8 mouse cellular contexts compared by ENCODE assay signal in the genomic region with DNA sequence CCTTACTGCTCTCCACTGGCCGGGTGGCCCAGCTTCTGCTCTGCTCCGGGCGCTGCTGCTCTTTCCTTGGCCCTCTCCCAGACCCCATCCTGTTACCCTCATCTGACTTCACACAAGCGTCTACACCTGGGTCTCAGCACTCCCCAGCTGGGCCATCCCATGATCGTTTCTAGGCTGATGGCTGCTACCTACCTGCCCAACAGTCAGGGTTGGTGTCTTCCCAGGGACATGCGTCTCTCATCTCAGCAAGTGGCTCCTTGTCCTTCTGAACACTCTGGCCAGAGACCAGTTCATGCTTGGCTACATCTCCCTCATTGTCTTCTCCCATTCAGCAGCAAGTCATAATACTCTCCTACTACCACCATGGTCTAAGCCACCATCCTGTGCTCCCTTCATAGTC. TPM values are rescaled to one million over a fixed set of nuclear protein-coding genes. Genes with fewer than 3 reads are reported as not detected.
A peak's percentile ranks its signal among the peaks of the same experiment; 100 is the strongest.
DNase-seq lines count a peak whose midpoint lies in the region; ATAC-seq and TF ChIP-seq lines count a peak whose summit lies in the region.

No protein-coding gene starts in this region.

- peaks cover 47% of the 10 kb centered on the region for H3K36me3 ChIP-seq in erythroblast, embryonic 14.5 days (ENCODE audit: control insufficient read depth)
- H3K36me3 ChIP-seq in E14TG2a.4 (ENCODE audit: insufficient read depth, low read length): peaks cover 47% of the 10 kb centered on the region
- H3K36me3 ChIP-seq in forebrain, embryonic 12.5 days (replicated peaks): peaks cover 30% of the 10 kb centered on the region
- H3K36me3 ChIP-seq in liver, embryonic 12.5 days: peaks cover 34% of the 10 kb centered on the region

- no peak for ATAC-seq in erythroblast, adult 5-6 weeks (replicated peaks; ENCODE audit: low FRiP score, poor library complexity, severe bottlenecking)
- no peak for ATAC-seq in forebrain, embryonic 12.5 days (ENCODE audit: low FRiP score)
- ATAC-seq in liver, embryonic 12.5 days: no peak
- no peak for ATAC-seq in megakaryocyte progenitor cell, adult 5-6 weeks (replicated peaks; ENCODE audit: poor library complexity)
- no peak for ATAC-seq in inflammation-experienced regulatory T-cells, adult 6 months

- peak overlapping the region; percentile 96 for H3K4me3 ChIP-seq in erythroblast, embryonic 14.5 days (replicated peaks)
- H3K4me3 ChIP-seq in E14TG2a.4 (replicated peaks; ENCODE audit: low read length): peak overlapping the region; percentile 87
- H3K4me3 ChIP-seq in forebrain, embryonic 12.5 days (replicated peaks): peak overlapping the region; percentile 73
- H3K4me3 ChIP-seq in liver, embryonic 12.5 days: peak overlapping the region; percentile 75

- no peak for DNase-seq in adrenal gland, postnatal 14 days

- no peaks in the 10 kb centered on the region for H3K27me3 ChIP-seq in erythroblast, embryonic 14.5 days (ENCODE audit: control insufficient read depth)
- H3K27me3 ChIP-seq in E14TG2a.4 (ENCODE audit: insufficient read depth, low read length): no peaks in the 10 kb centered on the region
- no peaks in the 10 kb centered on the region for H3K27me3 ChIP-seq in forebrain, embryonic 12.5 days
- H3K27me3 ChIP-seq in liver, embryonic 12.5 days (replicated peaks): no peaks in the 10 kb centered on the region; the same call in 1 of the 2 replicates

- TF ChIP-seq CTCF in E14TG2a.4 (conservative IDR thresholded peaks at IDR 0.05; ENCODE audit: low read length): no peak

- H3K4me1 ChIP-seq in erythroblast, embryonic 14.5 days (ENCODE audit: control insufficient read depth): peaks cover 56% of the 10 kb centered on the region
- peaks cover 36% of the 10 kb centered on the region for H3K4me1 ChIP-seq in E14TG2a.4 (replicated peaks; ENCODE audit: low read depth, low read length)
- peaks cover 15% of the 10 kb centered on the region for H3K4me1 ChIP-seq in forebrain, embryonic 12.5 days
- peaks cover 33% of the 10 kb centered on the region for H3K4me1 ChIP-seq in liver, embryonic 12.5 days

- no peaks in the 10 kb centered on the region for H3K9me3 ChIP-seq in erythroblast, embryonic 14.5 days (ENCODE audit: control insufficient read depth, low read length)
- H3K9me3 ChIP-seq in E14TG2a.4 (ENCODE audit: low read length): no peaks in the 10 kb centered on the region
- 0 out of 2 replicates have a peak, but pooled peaks cover 3% of the 10 kb centered on the region for H3K9me3 ChIP-seq in forebrain, embryonic 12.5 days
- H3K9me3 ChIP-seq in liver, embryonic 12.5 days (replicated peaks): no peaks in the 10 kb centered on the region

- peak overlapping the region; percentile 80 for H3K9ac ChIP-seq in forebrain, embryonic 12.5 days
- peak overlapping the region; percentile 85 for H3K9ac ChIP-seq in liver, embryonic 12.5 days

- peak overlapping the region; percentile 92 for H3K4me2 ChIP-seq in forebrain, embryonic 12.5 days
- H3K4me2 ChIP-seq in liver, embryonic 12.5 days: peak overlapping the region; percentile 95

- WGBS in forebrain, embryonic 12.5 days: 94% methylated on average over 6 of the region's 6 CpGs
- WGBS in liver, embryonic 12.5 days (ENCODE audit: insufficient replicate concordance): 87% methylated on average over 6 of the region's 6 CpGs

- 0 out of 2 replicates have a peak overlapping the region, but pooled peaks have one; percentile 9 for H3K27ac ChIP-seq in forebrain, embryonic 12.5 days
- H3K27ac ChIP-seq in liver, embryonic 12.5 days: peak overlapping the region; percentile 97

RNA-seq across cellular contexts. Expression of a gene that starts 1.1 kb away (rescaled TPM):
- polyA plus RNA-seq in erythroblast, embryonic 14.5 days (2012): 0.03 TPM in 1 of 2 replicates, not detected in the other
- not detected in 2 replicates for total RNA-seq in erythroblast, adult 5-6 weeks (2015; ENCODE audit: low replicate concordance)
- 2.4 TPM in 1 of 2 replicates, not detected in the other for total RNA-seq in erythroblast, adult 5-6 weeks (2017; ENCODE audit: low replicate concordance)
- not detected in 2 replicates for polyA plus RNA-seq in forebrain, embryonic 12.5 days (2016; fragmentation: Nextera tagmentation; extraction: Ambion mirVana)
- 0.10 and 0.15 TPM in 2 replicates for polyA plus RNA-seq in liver, embryonic 12.5 days (2016; fragmentation: Nextera tagmentation; extraction: Ambion mirVana)
- 0.34 and 0.42 TPM in 2 replicates for total RNA-seq in megakaryocyte progenitor cell, adult 5-6 weeks (2015)
- total RNA-seq in megakaryocyte progenitor cell, adult 5-6 weeks (2017): 0.44 and 0.71 TPM in 2 replicates
- polyA plus RNA-seq in inflammation-experienced regulatory T-cells, adult 6 months (2017; shearing (Covaris generic)): not detected
- total RNA-seq in adrenal gland, postnatal 14 days (2021): 0.52 and 1.5 TPM in 2 replicates

RNA-seq across cellular contexts. Expression of a gene that starts 1.6 kb away (rescaled TPM):
- polyA plus RNA-seq in erythroblast, embryonic 14.5 days (2012): 9.5 and 10.8 TPM in 2 replicates
- total RNA-seq in erythroblast, adult 5-6 weeks (2015; ENCODE audit: low replicate concordance): 3.7 and 11.9 TPM in 2 replicates
- 3.7 and 5.3 TPM in 2 replicates for total RNA-seq in erythroblast, adult 5-6 weeks (2017; ENCODE audit: low replicate concordance)
- polyA plus RNA-seq in forebrain, embryonic 12.5 days (2016; fragmentation: Nextera tagmentation; extraction: Ambion mirVana): 77.4 and 80.5 TPM in 2 replicates
- polyA plus RNA-seq in liver, embryonic 12.5 days (2016; fragmentation: Nextera tagmentation; extraction: Ambion mirVana): 46.1 and 47.7 TPM in 2 replicates
- 29.2 and 37.4 TPM in 2 replicates for total RNA-seq in megakaryocyte progenitor cell, adult 5-6 weeks (2015)
- 33.6 and 37.0 TPM in 2 replicates for total RNA-seq in megakaryocyte progenitor cell, adult 5-6 weeks (2017)
- 10 to 100 TPM; 14.3 to 31.0 (median 21.9) TPM for polyA plus RNA-seq in inflammation-experienced regulatory T-cells, adult 6 months (2017; shearing (Covaris generic))
- 61.2 and 61.5 TPM in 2 replicates for total RNA-seq in adrenal gland, postnatal 14 days (2021)

RNA-seq across cellular contexts. Expression of a gene that starts 11.6 kb away (rescaled TPM):
- polyA plus RNA-seq in erythroblast, embryonic 14.5 days (2012): 87.4 and 91.3 TPM in 2 replicates
- 115 and 175 TPM in 2 replicates for total RNA-seq in erythroblast, adult 5-6 weeks (2015; ENCODE audit: low replicate concordance)
- total RNA-seq in erythroblast, adult 5-6 weeks (2017; ENCODE audit: low replicate concordance): 111 and 128 TPM in 2 replicates
- polyA plus RNA-seq in forebrain, embryonic 12.5 days (2016; fragmentation: Nextera tagmentation; extraction: Ambion mirVana): 24.6 and 26.0 TPM in 2 replicates
- 41.7 and 44.7 TPM in 2 replicates for polyA plus RNA-seq in liver, embryonic 12.5 days (2016; fragmentation: Nextera tagmentation; extraction: Ambion mirVana)
- 18.2 and 19.5 TPM in 2 replicates for total RNA-seq in megakaryocyte progenitor cell, adult 5-6 weeks (2015)
- 13.8 and 14.2 TPM in 2 replicates for total RNA-seq in megakaryocyte progenitor cell, adult 5-6 weeks (2017)
- polyA plus RNA-seq in inflammation-experienced regulatory T-cells, adult 6 months (2017; shearing (Covaris generic)): 10 to 100 TPM; 17.2 to 21.8 (median 20.4) TPM
- 21.7 and 23.6 TPM in 2 replicates for total RNA-seq in adrenal gland, postnatal 14 days (2021)

RNA-seq across cellular contexts. Expression of a gene that starts 21.3 kb away (rescaled TPM):
- polyA plus RNA-seq in erythroblast, embryonic 14.5 days (2012): 7.2 TPM in 2 replicates
- total RNA-seq in erythroblast, adult 5-6 weeks (2015; ENCODE audit: low replicate concordance): 6.3 and 10.2 TPM in 2 replicates
- total RNA-seq in erythroblast, adult 5-6 weeks (2017; ENCODE audit: low replicate concordance): 3.7 and 6.1 TPM in 2 replicates
- 55.2 and 56.6 TPM in 2 replicates for polyA plus RNA-seq in forebrain, embryonic 12.5 days (2016; fragmentation: Nextera tagmentation; extraction: Ambion mirVana)
- 38.8 and 41.6 TPM in 2 replicates for polyA plus RNA-seq in liver, embryonic 12.5 days (2016; fragmentation: Nextera tagmentation; extraction: Ambion mirVana)
- total RNA-seq in megakaryocyte progenitor cell, adult 5-6 weeks (2015): 12.0 and 16.9 TPM in 2 replicates
- total RNA-seq in megakaryocyte progenitor cell, adult 5-6 weeks (2017): 5.5 and 6.3 TPM in 2 replicates
- 1 to 10 TPM; 1.4 to 4.4 (median 3.3) TPM for polyA plus RNA-seq in inflammation-experienced regulatory T-cells, adult 6 months (2017; shearing (Covaris generic))
- 12.9 and 15.4 TPM in 2 replicates for total RNA-seq in adrenal gland, postnatal 14 days (2021)

RNA-seq across cellular contexts. Expression of a gene that starts 34.1 kb away (rescaled TPM):
- polyA plus RNA-seq in erythroblast, embryonic 14.5 days (2012): 0.26 and 0.35 TPM in 2 replicates
- total RNA-seq in erythroblast, adult 5-6 weeks (2015; ENCODE audit: low replicate concordance): 0.58 and 1.0 TPM in 2 replicates
- total RNA-seq in erythroblast, adult 5-6 weeks (2017; ENCODE audit: low replicate concordance): 0.26 TPM in 1 of 2 replicates, not detected in the other
- 0.81 and 1.2 TPM in 2 replicates for polyA plus RNA-seq in forebrain, embryonic 12.5 days (2016; fragmentation: Nextera tagmentation; extraction: Ambion mirVana)
- 2.6 and 2.8 TPM in 2 replicates for polyA plus RNA-seq in liver, embryonic 12.5 days (2016; fragmentation: Nextera tagmentation; extraction: Ambion mirVana)
- 0.07 and 0.17 TPM in 2 replicates for total RNA-seq in megakaryocyte progenitor cell, adult 5-6 weeks (2015)
- total RNA-seq in megakaryocyte progenitor cell, adult 5-6 weeks (2017): 0.21 TPM in 1 of 2 replicates, not detected in the other
- polyA plus RNA-seq in inflammation-experienced regulatory T-cells, adult 6 months (2017; shearing (Covaris generic)): under 1 TPM in 1 of 3 experiments, not detected in 2; 0.33 TPM
- 0.33 TPM in 1 of 2 replicates, not detected in the other for total RNA-seq in adrenal gland, postnatal 14 days (2021)
